Mouse (Mus musculus): ENCODE measurements around the gene Tango6.

GRCm38 (mm10) chr8:106733703-106734102, 50.8 kb downstream of the Tango6 start:
- no peak for TF ChIP-seq CTCF (IDR thresholded peaks at IDR 0.05; ENCODE audit: control insufficient read depth, insufficient read depth, insufficient read length)
- no peak for TF ChIP-seq FOSL1 (IDR thresholded peaks at IDR 0.05; ENCODE audit: insufficient read depth, low read length, poor library complexity, severe bottlenecking)
- TF ChIP-seq USF1 (IDR thresholded peaks at IDR 0.05; ENCODE audit: low read depth) = no peak
- no peak for TF ChIP-seq MAX (IDR thresholded peaks at IDR 0.05)
- TF ChIP-seq MYOG (IDR thresholded peaks at IDR 0.05; ENCODE audit: control insufficient read depth, extremely low read depth, insufficient read length) = no peak
- no peak for TF ChIP-seq CEBPB (IDR thresholded peaks at IDR 0.05; ENCODE audit: low read depth)
- TF ChIP-seq MYOD1 (IDR thresholded peaks at IDR 0.05; ENCODE audit: control insufficient read depth, insufficient read length, low read depth) = no peak

Data from C2C12 (cell line).